Mouse (Mus musculus): ENCODE results near the gene Kat6b. TPM values are rescaled to one million over a fixed set of nuclear protein-coding genes. Genes with fewer than 3 reads are reported as not detected.

Kat6b gene
- polyA plus RNA-seq, 1 experiment, result 9.5 TPM

- Histone ChIP-seq H3K4me3 (ENCODE audit: insufficient read depth, low read depth, low read length) (no peak overlapping the region), H3K27ac (ENCODE audit: insufficient read depth, low read depth, low read length) (peak overlapping the region; percentile 40; the same call in 1 of the 2 replicates), H3K4me1 (ENCODE audit: control insufficient read depth, insufficient read depth, low read length) (peaks cover 18% of the 10 kb centered on the region), H3K36me3 (ENCODE audit: control insufficient read depth, insufficient read depth, low read length) (no peaks in the 10 kb centered on the region), H3K27me3 (replicated peaks; ENCODE audit: control insufficient read depth, insufficient read depth, low read length) (no peaks in the 10 kb centered on the region)
- TF ChIP-seq CTCF (conservative IDR thresholded peaks at IDR 0.05; ENCODE audit: insufficient read depth, insufficient read length, low read depth, low read length), result no peak
- TF ChIP-seq POLR2A (IDR thresholded peaks at IDR 0.05; ENCODE audit: low read depth, low read length), result no peak
- 72% methylated on average over 16 of the region's 16 CpGs for WGBS
- DNase-seq, result peak; percentile 54
Measured at GRCm38 (mm10) chr14:21522312-21522978, 41.2 kb downstream of the Kat6b start.

- Histone ChIP-seq H3K4me3 (ENCODE audit: insufficient read depth, low read depth, low read length) (no peak overlapping the region), H3K36me3 (ENCODE audit: control insufficient read depth, insufficient read depth, low read length) (no peaks in the 10 kb centered on the region), H3K27ac (ENCODE audit: insufficient read depth, low read depth, low read length) (0 out of 2 replicates have a peak overlapping the region, but pooled peaks have one; percentile 8), H3K27me3 (replicated peaks; ENCODE audit: control insufficient read depth, insufficient read depth, low read length) (no peaks in the 10 kb centered on the region), H3K4me1 (ENCODE audit: control insufficient read depth, insufficient read depth, low read length) (peaks cover 18% of the 10 kb centered on the region)
- 51% methylated on average over 9 of the region's 9 CpGs for WGBS
- TF ChIP-seq CTCF (conservative IDR thresholded peaks at IDR 0.05; ENCODE audit: insufficient read depth, insufficient read length, low read depth, low read length), result no peak
- TF ChIP-seq POLR2A (IDR thresholded peaks at IDR 0.05; ENCODE audit: low read depth, low read length), result no peak
- peak; percentile 27 for DNase-seq
Measured at GRCm38 (mm10) chr14:21523234-21523633, 42.0 kb downstream of the Kat6b start.

GRCm38 (mm10) chr14:21523851-21524441, 42.7 kb downstream of the Kat6b start:
- Histone ChIP-seq H3K4me1 (ENCODE audit: control insufficient read depth, insufficient read depth, low read length) (peaks cover 18% of the 10 kb centered on the region), H3K27ac (ENCODE audit: insufficient read depth, low read depth, low read length) (0 out of 2 replicates have a peak overlapping the region, but pooled peaks have one; percentile 12), H3K27me3 (replicated peaks; ENCODE audit: control insufficient read depth, insufficient read depth, low read length) (no peaks in the 10 kb centered on the region), H3K36me3 (ENCODE audit: control insufficient read depth, insufficient read depth, low read length) (no peaks in the 10 kb centered on the region), H3K4me3 (ENCODE audit: insufficient read depth, low read depth, low read length) (no peak overlapping the region)
- peak; percentile 28 for DNase-seq
- TF ChIP-seq POLR2A (IDR thresholded peaks at IDR 0.05; ENCODE audit: low read depth, low read length), result no peak
- no peak for TF ChIP-seq CTCF (conservative IDR thresholded peaks at IDR 0.05; ENCODE audit: insufficient read depth, insufficient read length, low read depth, low read length)
- 49% methylated on average over 3 of the region's 3 CpGs for WGBS

DNA sequence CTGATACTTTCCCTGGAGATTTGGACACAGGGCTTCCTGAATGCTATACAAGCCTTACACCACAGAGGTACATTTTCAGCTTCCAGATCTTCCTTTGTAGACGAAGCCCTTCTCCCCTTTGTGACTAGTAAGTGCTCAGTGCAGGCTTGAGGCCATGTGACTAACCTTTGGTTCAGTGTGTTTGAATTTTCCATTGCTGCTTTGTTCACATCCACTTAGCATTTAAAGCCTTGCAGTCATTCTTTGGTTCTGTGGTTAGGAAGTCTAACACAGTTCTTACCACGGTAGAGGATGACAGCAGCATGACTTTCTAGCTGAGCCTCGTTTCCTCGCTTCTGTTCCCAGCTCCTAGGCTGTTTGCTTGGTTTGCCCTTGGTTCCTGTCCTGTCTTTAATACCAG, 44.4 kb downstream of the Kat6b start:
- no peak overlapping the region for H3K4me3 ChIP-seq (ENCODE audit: insufficient read depth, low read depth, low read length)
- H3K36me3 ChIP-seq (ENCODE audit: control insufficient read depth, insufficient read depth, low read length), result no peaks in the 10 kb centered on the region
- no peaks in the 10 kb centered on the region for H3K27me3 ChIP-seq (replicated peaks; ENCODE audit: control insufficient read depth, insufficient read depth, low read length)
- H3K27ac ChIP-seq (ENCODE audit: insufficient read depth, low read depth, low read length), result no peak overlapping the region
- no peak for DNase-seq
- WGBS, result 68% methylated on average over 4 of the region's 4 CpGs
- no peak for TF ChIP-seq POLR2A (IDR thresholded peaks at IDR 0.05; ENCODE audit: low read depth, low read length)
- no peak for TF ChIP-seq CTCF (conservative IDR thresholded peaks at IDR 0.05; ENCODE audit: insufficient read depth, insufficient read length, low read depth, low read length)
- peaks cover 16% of the 10 kb centered on the region for H3K4me1 ChIP-seq (ENCODE audit: control insufficient read depth, insufficient read depth, low read length)

- Histone ChIP-seq H3K4me1 (ENCODE audit: control insufficient read depth, insufficient read depth, low read length) (no peaks in the 10 kb centered on the region), H3K27me3 (replicated peaks; ENCODE audit: control insufficient read depth, insufficient read depth, low read length) (no peaks in the 10 kb centered on the region), H3K36me3 (ENCODE audit: control insufficient read depth, insufficient read depth, low read length) (no peaks in the 10 kb centered on the region), H3K4me3 (ENCODE audit: insufficient read depth, low read depth, low read length) (no peak overlapping the region), H3K27ac (ENCODE audit: insufficient read depth, low read depth, low read length) (no peak overlapping the region)
- DNase-seq, result no peak
- WGBS, result 78% methylated on average over 4 of the region's 4 CpGs
- TF ChIP-seq POLR2A (IDR thresholded peaks at IDR 0.05; ENCODE audit: low read depth, low read length) (no peak), CTCF (conservative IDR thresholded peaks at IDR 0.05; ENCODE audit: insufficient read depth, insufficient read length, low read depth, low read length) (no peak)
Measured at GRCm38 (mm10) chr14:21533566-21533965, 52.3 kb downstream of the Kat6b start.

GRCm38 (mm10) chr14:21534066-21534465, 52.8 kb downstream of the Kat6b start:
- Histone ChIP-seq H3K27me3 (replicated peaks; ENCODE audit: control insufficient read depth, insufficient read depth, low read length) (no peaks in the 10 kb centered on the region), H3K4me1 (ENCODE audit: control insufficient read depth, insufficient read depth, low read length) (no peaks in the 10 kb centered on the region), H3K4me3 (ENCODE audit: insufficient read depth, low read depth, low read length) (no peak overlapping the region), H3K36me3 (ENCODE audit: control insufficient read depth, insufficient read depth, low read length) (no peaks in the 10 kb centered on the region), H3K27ac (ENCODE audit: insufficient read depth, low read depth, low read length) (no peak overlapping the region)
- 51% methylated on average over 2 of the region's 2 CpGs for WGBS
- no peak for DNase-seq
- no peak for TF ChIP-seq POLR2A (IDR thresholded peaks at IDR 0.05; ENCODE audit: low read depth, low read length)
- TF ChIP-seq CTCF (conservative IDR thresholded peaks at IDR 0.05; ENCODE audit: insufficient read depth, insufficient read length, low read depth, low read length), result no peak

- DNase-seq, result no peak
- no peaks in the 10 kb centered on the region for H3K4me1 ChIP-seq (ENCODE audit: control insufficient read depth, insufficient read depth, low read length)
- no peaks in the 10 kb centered on the region for H3K36me3 ChIP-seq (ENCODE audit: control insufficient read depth, insufficient read depth, low read length)
- H3K4me3 ChIP-seq (ENCODE audit: insufficient read depth, low read depth, low read length), result no peak overlapping the region
- no peak for TF ChIP-seq CTCF (conservative IDR thresholded peaks at IDR 0.05; ENCODE audit: insufficient read depth, insufficient read length, low read depth, low read length)
- no peak for TF ChIP-seq POLR2A (IDR thresholded peaks at IDR 0.05; ENCODE audit: low read depth, low read length)
- no peaks in the 10 kb centered on the region for H3K27me3 ChIP-seq (replicated peaks; ENCODE audit: control insufficient read depth, insufficient read depth, low read length)
- no peak overlapping the region for H3K27ac ChIP-seq (ENCODE audit: insufficient read depth, low read depth, low read length)
- WGBS, result 86% methylated on average over 11 of the region's 11 CpGs
Measured at GRCm38 (mm10) chr14:21534542-21535272, 53.5 kb downstream of the Kat6b start.

All from kidney, adult 2 months (tissue).